Mouse (Mus musculus) kidney, embryonic 15.5 days (tissue): ENCODE measurements around the gene Arhgef17. TPM values are rescaled to one million over a fixed set of nuclear protein-coding genes. Genes with fewer than 3 reads are reported as not detected.
A peak's percentile ranks its signal among the peaks of the same experiment; 100 is the strongest.

Experiments
- ATAC-seq: fragments of 200-750 bp; cut with Nextera tagmentation; replicated peaks from 2 replicates; pipeline ENCODE4 v1.8.0; 2017; ENCODE audit warnings: moderate TSS enrichment; ENCODE audit not compliant: low FRiP score
- H3K27ac ChIP-seq: fragments of 300-500 bp; sonication (generic); 2 replicates; pipeline ENCODE4 v1.5.1; 2015; ENCODE audit warnings: mild to moderate bottlenecking, inconsistent platforms
- H3K27me3 ChIP-seq: fragments of 300-500 bp; sonication (generic); 2 replicates; pipeline ENCODE4 v1.6.1; 2015; ENCODE audit warnings: inconsistent platforms
- H3K36me3 ChIP-seq: fragments of 300-500 bp; sonication (generic); 2 replicates; pipeline ENCODE4 v1.6.1; 2015; ENCODE audit warnings: inconsistent platforms
- H3K4me1 ChIP-seq: fragments of 300-500 bp; sonication (generic); 2 replicates; pipeline ENCODE4 v1.6.1; 2015; ENCODE audit warnings: inconsistent platforms
- H3K4me2 ChIP-seq: fragments of 300-500 bp; sonication (generic); 2 replicates; pipeline ENCODE4 v1.6.1; 2015; ENCODE audit warnings: moderate library complexity, mild to moderate bottlenecking, inconsistent platforms
- H3K4me3 ChIP-seq: fragments of 300-500 bp; sonication (generic); replicated peaks from 2 replicates; pipeline ENCODE4 v1.5.1; 2015; ENCODE audit warnings: mild to moderate bottlenecking, inconsistent platforms
- H3K9ac ChIP-seq: fragments of 300-500 bp; sonication (generic); 2 replicates; pipeline ENCODE4 v1.6.1; 2015; ENCODE audit warnings: mild to moderate bottlenecking, inconsistent platforms
- H3K9me3 ChIP-seq: fragments of 300-500 bp; sonication (generic); replicated peaks from 2 replicates; pipeline ENCODE4 v1.6.1; 2016; ENCODE audit warnings: inconsistent platforms
- WGBS: fragments of 180-500 bp; shearing (Covaris S2); methylation state at CpG from one replicate; pipeline ENCODE4 v1.1.7; 2015; ENCODE audit warnings: mixed read lengths; 5-methylcytosine and 5-hydroxymethylcytosine counted together
- polyA plus RNA-seq: library from polyadenylated mRNA; unstranded; fragments of >200 nt; fragmentation: Nextera tagmentation; extraction: Ambion mirVana; gene quantifications from 2 replicates; pipeline ENCODE4 v1.2.1, GENCODE M21; 2015

Arhgef17 gene
- polyA plus RNA-seq, 1 experiment from 2014 or later: 12.2 TPM

GRCm38 (mm10) chr7:100884460-100884859, 47.4 kb downstream of the Arhgef17 start:
- 95% methylated on average over 4 of the region's 4 CpGs for WGBS
- Histone ChIP-seq H3K4me1 (peaks cover 3% of the 10 kb centered on the region; the same call in 1 of the 2 replicates), H3K27me3 (no peaks in the 10 kb centered on the region), H3K27ac (no peak overlapping the region), H3K4me2 (no peak overlapping the region), H3K9ac (no peak overlapping the region), H3K4me3 (no peak overlapping the region), H3K9me3 (no peaks in the 10 kb centered on the region), H3K36me3 (peaks cover 87% of the 10 kb centered on the region)
- ATAC-seq: no peak

GRCm38 (mm10) chr7:100881950-100882349, 50.0 kb downstream of the Arhgef17 start:
- WGBS: 91% methylated on average over 4 of the region's 4 CpGs
- peaks cover 90% of the 10 kb centered on the region for H3K36me3 ChIP-seq
- no peak overlapping the region for H3K4me3 ChIP-seq
- H3K4me2 ChIP-seq: no peak overlapping the region
- H3K9ac ChIP-seq: no peak overlapping the region
- peaks cover 3% of the 10 kb centered on the region; the same call in 1 of the 2 replicates for H3K4me1 ChIP-seq
- H3K9me3 ChIP-seq: no peaks in the 10 kb centered on the region
- ATAC-seq: no peak
- no peak overlapping the region for H3K27ac ChIP-seq
- no peaks in the 10 kb centered on the region for H3K27me3 ChIP-seq

GRCm38 (mm10) chr7:100881531-100881930, 50.4 kb downstream of the Arhgef17 start:
- ATAC-seq: no peak
- Histone ChIP-seq H3K9me3 (no peaks in the 10 kb centered on the region), H3K27ac (no peak overlapping the region), H3K27me3 (no peaks in the 10 kb centered on the region), H3K4me2 (no peak overlapping the region), H3K9ac (no peak overlapping the region), H3K4me1 (peaks cover 4% of the 10 kb centered on the region; the same call in 1 of the 2 replicates), H3K36me3 (peaks cover 94% of the 10 kb centered on the region), H3K4me3 (no peak overlapping the region)
- 82% methylated on average over 9 of the region's 9 CpGs for WGBS

GRCm38 (mm10) chr7:100879595-100879994, 52.3 kb downstream of the Arhgef17 start:
- H3K36me3 ChIP-seq: peaks cover 97% of the 10 kb centered on the region
- H3K4me2 ChIP-seq: no peak overlapping the region
- no peaks in the 10 kb centered on the region for H3K9me3 ChIP-seq
- WGBS: 24% methylated on average over 20 of the region's 20 CpGs
- no peak overlapping the region for H3K4me3 ChIP-seq
- peaks cover 10% of the 10 kb centered on the region; the same call in 1 of the 2 replicates for H3K4me1 ChIP-seq
- H3K27me3 ChIP-seq: no peaks in the 10 kb centered on the region
- ATAC-seq: 0 out of 2 replicates have a peak, but pooled peaks have one; percentile 14
- H3K9ac ChIP-seq: no peak overlapping the region
- no peak overlapping the region for H3K27ac ChIP-seq

GRCm38 (mm10) chr7:100876771-100877170, 55.1 kb downstream of the Arhgef17 start:
- H3K4me2 ChIP-seq: no peak overlapping the region
- WGBS: 90% methylated on average over 9 of the region's 9 CpGs
- H3K27me3 ChIP-seq: no peaks in the 10 kb centered on the region

GRCm38 (mm10) chr7:100876293-100876692, 55.6 kb downstream of the Arhgef17 start:
- no peaks in the 10 kb centered on the region for H3K27me3 ChIP-seq
- WGBS: 82% methylated on average over 13 of the region's 13 CpGs
- ATAC-seq: no peak
- no peaks in the 10 kb centered on the region for H3K9me3 ChIP-seq
- peaks cover 97% of the 10 kb centered on the region for H3K36me3 ChIP-seq
- H3K4me1 ChIP-seq: peaks cover 17% of the 10 kb centered on the region
- no peak overlapping the region for H3K4me3 ChIP-seq
- H3K9ac ChIP-seq: no peak overlapping the region
- H3K27ac ChIP-seq: peak overlapping the region; percentile 81
- H3K4me2 ChIP-seq: no peak overlapping the region

More at GRCm38 (mm10) chr7:100876771-100877170, 55.1 kb downstream of the Arhgef17 start:
- Histone ChIP-seq H3K4me1 (peaks cover 17% of the 10 kb centered on the region), H3K9me3 (no peaks in the 10 kb centered on the region), H3K4me3 (no peak overlapping the region), H3K9ac (no peak overlapping the region), H3K27ac (peak overlapping the region; percentile 81), H3K36me3 (peaks cover 97% of the 10 kb centered on the region)
- no peak; the same call in 1 of the 2 replicates for ATAC-seq

- ATAC-seq: no peak
- H3K4me1 ChIP-seq: peaks cover 17% of the 10 kb centered on the region
- H3K36me3 ChIP-seq: peaks cover 96% of the 10 kb centered on the region
- H3K4me2 ChIP-seq: no peak overlapping the region
- H3K27ac ChIP-seq: peak overlapping the region; percentile 81
- no peaks in the 10 kb centered on the region for H3K27me3 ChIP-seq
- no peak overlapping the region for H3K9ac ChIP-seq
- H3K9me3 ChIP-seq: no peaks in the 10 kb centered on the region
- 53% methylated on average over 1 of the region's 1 CpGs for WGBS
- H3K4me3 ChIP-seq: no peak overlapping the region
Observed at GRCm38 (mm10) chr7:100875822-100876221, 56.1 kb downstream of the Arhgef17 start.

- no peak overlapping the region for H3K9ac ChIP-seq
- H3K4me2 ChIP-seq: no peak overlapping the region
- peaks cover 14% of the 10 kb centered on the region for H3K4me1 ChIP-seq
- no peak overlapping the region for H3K27ac ChIP-seq
- H3K4me3 ChIP-seq: no peak overlapping the region
- ATAC-seq: no peak
- H3K36me3 ChIP-seq: peaks cover 73% of the 10 kb centered on the region
- no peaks in the 10 kb centered on the region for H3K9me3 ChIP-seq
- no peaks in the 10 kb centered on the region for H3K27me3 ChIP-seq
- 87% methylated on average over 13 of the region's 13 CpGs for WGBS
Observed at GRCm38 (mm10) chr7:100873197-100873596, 58.7 kb downstream of the Arhgef17 start.

- no peak overlapping the region for H3K4me2 ChIP-seq
Observed at GRCm38 (mm10) chr7:100871892-100872291, 60.0 kb downstream of the Arhgef17 start.

GRCm38 (mm10) chr7:100871355-100871754, 60.6 kb downstream of the Arhgef17 start:
- no peak for ATAC-seq
- Histone ChIP-seq H3K4me1 (peaks cover 11% of the 10 kb centered on the region), H3K4me3 (no peak overlapping the region), H3K27ac (no peak overlapping the region), H3K9ac (no peak overlapping the region), H3K36me3 (peaks cover 55% of the 10 kb centered on the region), H3K9me3 (no peaks in the 10 kb centered on the region), H3K27me3 (no peaks in the 10 kb centered on the region), H3K4me2 (no peak overlapping the region)
- 87% methylated on average over 4 of the region's 4 CpGs for WGBS

More at GRCm38 (mm10) chr7:100871892-100872291, 60.0 kb downstream of the Arhgef17 start:
- Histone ChIP-seq H3K4me1 (peaks cover 14% of the 10 kb centered on the region), H3K9ac (no peak overlapping the region), H3K27ac (no peak overlapping the region), H3K36me3 (peaks cover 60% of the 10 kb centered on the region), H3K9me3 (no peaks in the 10 kb centered on the region), H3K27me3 (no peaks in the 10 kb centered on the region), H3K4me3 (no peak overlapping the region)
- WGBS: 67% methylated on average over 5 of the region's 5 CpGs
- ATAC-seq: no peak

GRCm38 (mm10) chr7:100869877-100870629, 61.9 kb downstream of the Arhgef17 start:
- H3K27ac ChIP-seq: no peak overlapping the region
- H3K9ac ChIP-seq: no peak overlapping the region
- H3K36me3 ChIP-seq: peaks cover 43% of the 10 kb centered on the region
- H3K4me2 ChIP-seq: no peak overlapping the region
- WGBS: 84% methylated on average over 8 of the region's 8 CpGs
- H3K4me1 ChIP-seq: peaks cover 7% of the 10 kb centered on the region; the same call in 1 of the 2 replicates
- H3K9me3 ChIP-seq: no peaks in the 10 kb centered on the region
- ATAC-seq: no peak
- no peaks in the 10 kb centered on the region for H3K27me3 ChIP-seq
- H3K4me3 ChIP-seq: no peak overlapping the region

- ATAC-seq: no peak
- WGBS: 72% methylated on average over 4 of the region's 4 CpGs
- Histone ChIP-seq H3K9ac (no peak overlapping the region), H3K4me1 (peaks cover 7% of the 10 kb centered on the region; the same call in 1 of the 2 replicates), H3K4me2 (no peak overlapping the region), H3K27me3 (no peaks in the 10 kb centered on the region), H3K27ac (peak overlapping the region; percentile 7; the same call in 1 of the 2 replicates), H3K9me3 (no peaks in the 10 kb centered on the region), H3K4me3 (no peak overlapping the region), H3K36me3 (peaks cover 29% of the 10 kb centered on the region)
Observed at GRCm38 (mm10) chr7:100868551-100868950, 63.4 kb downstream of the Arhgef17 start.
